Mouse (Mus musculus) liver, adult 2 months (tissue): ENCODE measurements around the gene Sh3pxd2a.

Experiments used
- CTCF ChIP-seq: fragments of 200-500 bp; IDR thresholded peaks from 2 replicates; pipeline ENCODE4 v1.5.1; 2011; ENCODE audit warnings: low read depth, low read length, control low read depth
- POLR2A ChIP-seq: fragments of 200-500 bp; IDR thresholded peaks from 2 replicates; pipeline ENCODE4 v1.6.1; 2011; ENCODE audit warnings: low read length, control low read depth; ENCODE audit not compliant: insufficient read depth; ENCODE audit errors: extremely low read depth

- TF ChIP-seq CTCF, result no peak
- no peak for TF ChIP-seq POLR2A
These were observed 244.6 kb downstream of the Sh3pxd2a start for GRCm38 (mm10) chr19:47219622-47220021.
